Comparison of ENCODE assay signal across 8 mouse cellular contexts in the genomic region with DNA sequence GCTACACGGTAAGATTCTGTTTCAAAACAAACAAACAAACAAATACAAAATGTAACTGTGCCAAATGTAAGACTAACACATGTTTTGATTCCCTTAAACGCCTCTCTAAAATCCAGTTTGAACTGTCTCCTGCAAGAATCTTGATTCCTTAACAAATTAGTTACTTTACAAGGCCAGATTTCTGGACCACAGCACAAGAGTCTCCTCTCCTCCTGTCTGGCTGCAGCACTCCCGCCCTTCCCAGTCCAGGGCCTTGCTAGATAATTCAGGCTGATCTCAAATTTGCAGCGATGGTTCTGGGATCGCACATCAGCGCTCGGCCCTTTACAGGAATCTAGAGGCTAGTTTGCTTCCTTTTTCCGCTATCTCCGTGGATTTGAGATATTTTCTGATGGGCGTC. TPM values are rescaled to one million over a fixed set of nuclear protein-coding genes. Genes with fewer than 3 reads are reported as not detected.
DNase-seq lines count a peak whose midpoint lies in the region; ATAC-seq lines count a peak whose summit lies in the region.

No protein-coding gene starts in this region.

- H3K4me3 ChIP-seq in heart, embryonic 16.5 days (ENCODE audit: low read length): peak overlapping the region; percentile 83
- peak overlapping the region; percentile 80 for H3K4me3 ChIP-seq in hindbrain, embryonic 16.5 days (ENCODE audit: low read length)
- H3K4me3 ChIP-seq in midbrain, embryonic 14.5 days (replicated peaks; ENCODE audit: low read depth, low read length): peak overlapping the region; percentile 68

- peak overlapping the region; percentile 75 for H3K9ac ChIP-seq in heart, embryonic 16.5 days (ENCODE audit: low read length)
- peak overlapping the region; percentile 25 for H3K9ac ChIP-seq in hindbrain, embryonic 16.5 days (ENCODE audit: low read depth, low read length)
- peak overlapping the region; percentile 84 for H3K9ac ChIP-seq in midbrain, embryonic 14.5 days (replicated peaks; ENCODE audit: low read length)

- H3K4me1 ChIP-seq in heart, embryonic 16.5 days (ENCODE audit: control insufficient read depth, insufficient read depth, low read length): peaks cover 23% of the 10 kb centered on the region
- peaks cover 25% of the 10 kb centered on the region for H3K4me1 ChIP-seq in hindbrain, embryonic 16.5 days (ENCODE audit: control insufficient read depth, insufficient read depth, low read depth, low read length)
- peaks cover 23% of the 10 kb centered on the region for H3K4me1 ChIP-seq in midbrain, embryonic 14.5 days (ENCODE audit: control insufficient read depth, insufficient read depth, low read length)

- H3K27me3 ChIP-seq in heart, embryonic 16.5 days (ENCODE audit: control insufficient read depth, insufficient read depth, low read length): peaks cover 37% of the 10 kb centered on the region
- H3K27me3 ChIP-seq in hindbrain, embryonic 16.5 days (replicated peaks; ENCODE audit: control insufficient read depth, insufficient read depth, low read length): peaks cover 39% of the 10 kb centered on the region
- peaks cover 39% of the 10 kb centered on the region for H3K27me3 ChIP-seq in midbrain, embryonic 14.5 days (ENCODE audit: control insufficient read depth, insufficient read depth, low read length)

- H3K9me3 ChIP-seq in heart, embryonic 16.5 days (replicated peaks; ENCODE audit: control insufficient read depth, low read length): no peaks in the 10 kb centered on the region
- no peaks in the 10 kb centered on the region for H3K9me3 ChIP-seq in hindbrain, embryonic 16.5 days (ENCODE audit: control insufficient read depth, low read length)
- H3K9me3 ChIP-seq in midbrain, embryonic 14.5 days (ENCODE audit: control insufficient read depth, low read length): no peaks in the 10 kb centered on the region

- no peak for ATAC-seq in heart, embryonic 16.5 days (replicated peaks; ENCODE audit: extremely low read depth, insufficient read depth, low FRiP score)
- no peak for ATAC-seq in hindbrain, embryonic 16.5 days
- ATAC-seq in midbrain, embryonic 14.5 days (ENCODE audit: low FRiP score, low TSS enrichment): no peak
- no peak for ATAC-seq in erythroid progenitor cell, adult 5-6 weeks (replicated peaks; ENCODE audit: low FRiP score, poor library complexity, severe bottlenecking)
- no peak for ATAC-seq in granulocyte monocyte progenitor cell, adult 5-6 weeks (replicated peaks; ENCODE audit: poor library complexity, severe bottlenecking)

- H3K27ac ChIP-seq in heart, embryonic 16.5 days (ENCODE audit: low read length): peak overlapping the region; percentile 92
- H3K27ac ChIP-seq in hindbrain, embryonic 16.5 days (ENCODE audit: low read depth, low read length): peak overlapping the region; percentile 92
- H3K27ac ChIP-seq in midbrain, embryonic 14.5 days (replicated peaks; ENCODE audit: low read depth, low read length): peak overlapping the region; percentile 89

- DNase-seq in heart, adult 18-20 months: no peak
- peak; percentile 53 for DNase-seq in adipocyte (ENCODE audit: low spot score)
- no peak for DNase-seq in midbrain, embryonic 14.5 days
- DNase-seq in frontal cortex, postnatal 10 days (ENCODE audit: low spot score in 2 of 2): no peak

- H3K4me2 ChIP-seq in heart, embryonic 16.5 days (ENCODE audit: low read depth, low read length): peak overlapping the region; percentile 97
- peak overlapping the region; percentile 100 for H3K4me2 ChIP-seq in hindbrain, embryonic 16.5 days (ENCODE audit: low read length)
- H3K4me2 ChIP-seq in midbrain, embryonic 14.5 days (ENCODE audit: low read length): peak overlapping the region; percentile 100

- WGBS in heart, embryonic 16.5 days: 9% methylated on average over 10 of the region's 10 CpGs
- WGBS in hindbrain, embryonic 16.5 days: 5% methylated on average over 10 of the region's 10 CpGs
- WGBS in midbrain, embryonic 14.5 days: 7% methylated on average over 10 of the region's 10 CpGs

- peaks cover 5% of the 10 kb centered on the region; the same call in 1 of the 2 replicates for H3K36me3 ChIP-seq in heart, embryonic 16.5 days (ENCODE audit: control insufficient read depth, insufficient read depth)
- H3K36me3 ChIP-seq in hindbrain, embryonic 16.5 days (ENCODE audit: control insufficient read depth, insufficient read depth, low read length): peaks cover 3% of the 10 kb centered on the region
- H3K36me3 ChIP-seq in midbrain, embryonic 14.5 days (ENCODE audit: control insufficient read depth, insufficient read depth, low read length): peaks cover 10% of the 10 kb centered on the region; the same call in 1 of the 2 replicates

RNA-seq across cellular contexts. Expression of a gene that starts 0.7 kb away (rescaled TPM):
- polyA plus RNA-seq in heart, embryonic 16.5 days (2015; fragmentation: Nextera tagmentation; extraction: Ambion mirVana): 29.9 and 30.0 TPM in 2 replicates
- 10 to 100 TPM; 17.4 to 18.8 TPM for total RNA-seq in heart, adult 18-20 months (2021)
- 42.5 and 45.9 TPM in 2 replicates for polyA plus RNA-seq in hindbrain, embryonic 16.5 days (2015; fragmentation: Nextera tagmentation; extraction: Ambion mirVana)
- polyA plus RNA-seq in midbrain, embryonic 14.5 days (2014; fragmentation: Nextera tagmentation; extraction: Ambion mirVana): 43.6 and 44.4 TPM in 2 replicates
- 2.5 and 3.8 TPM in 2 replicates for total RNA-seq in erythroid progenitor cell, adult 5-6 weeks (2015; ENCODE audit: low replicate concordance)
- total RNA-seq in erythroid progenitor cell, adult 5-6 weeks (2017; ENCODE audit: low replicate concordance): 1.7 and 6.8 TPM in 2 replicates
- 26.8 and 35.8 TPM in 2 replicates for total RNA-seq in granulocyte monocyte progenitor cell, adult 5-6 weeks (2014; fragmentation: Nextera tagmentation)
- 30.5 and 32.2 TPM in 2 replicates for total RNA-seq in granulocyte monocyte progenitor cell, adult 5-6 weeks (2017)

RNA-seq across cellular contexts. Expression of a gene that starts 3.4 kb away (rescaled TPM):
- 0.21 and 0.28 TPM in 2 replicates for polyA plus RNA-seq in heart, embryonic 16.5 days (2015; fragmentation: Nextera tagmentation; extraction: Ambion mirVana)
- total RNA-seq in heart, adult 18-20 months (2021): under 1 TPM; 0.41 to 0.77 TPM
- 0.26 and 0.50 TPM in 2 replicates for polyA plus RNA-seq in hindbrain, embryonic 16.5 days (2015; fragmentation: Nextera tagmentation; extraction: Ambion mirVana)
- 0.16 and 0.43 TPM in 2 replicates for polyA plus RNA-seq in midbrain, embryonic 14.5 days (2014; fragmentation: Nextera tagmentation; extraction: Ambion mirVana)
- total RNA-seq in erythroid progenitor cell, adult 5-6 weeks (2015; ENCODE audit: low replicate concordance): 2.2 TPM in 1 of 2 replicates, not detected in the other
- total RNA-seq in erythroid progenitor cell, adult 5-6 weeks (2017; ENCODE audit: low replicate concordance): 0.26 TPM in 1 of 2 replicates, not detected in the other
- 1.5 and 12.9 TPM in 2 replicates for total RNA-seq in granulocyte monocyte progenitor cell, adult 5-6 weeks (2014; fragmentation: Nextera tagmentation)
- total RNA-seq in granulocyte monocyte progenitor cell, adult 5-6 weeks (2017): 7.4 and 8.2 TPM in 2 replicates

RNA-seq across cellular contexts. Expression of a gene that starts 5.4 kb away (rescaled TPM):
- 38.6 and 41.7 TPM in 2 replicates for polyA plus RNA-seq in heart, embryonic 16.5 days (2015; fragmentation: Nextera tagmentation; extraction: Ambion mirVana)
- 10 to 100 TPM; 17.2 to 17.9 TPM for total RNA-seq in heart, adult 18-20 months (2021)
- polyA plus RNA-seq in hindbrain, embryonic 16.5 days (2015; fragmentation: Nextera tagmentation; extraction: Ambion mirVana): 91.5 and 101 TPM in 2 replicates
- 92.9 and 100 TPM in 2 replicates for polyA plus RNA-seq in midbrain, embryonic 14.5 days (2014; fragmentation: Nextera tagmentation; extraction: Ambion mirVana)
- 36.0 and 43.6 TPM in 2 replicates for total RNA-seq in erythroid progenitor cell, adult 5-6 weeks (2015; ENCODE audit: low replicate concordance)
- total RNA-seq in erythroid progenitor cell, adult 5-6 weeks (2017; ENCODE audit: low replicate concordance): 16.8 and 26.4 TPM in 2 replicates
- total RNA-seq in granulocyte monocyte progenitor cell, adult 5-6 weeks (2014; fragmentation: Nextera tagmentation): 76.1 and 81.6 TPM in 2 replicates
- 68.2 and 82.4 TPM in 2 replicates for total RNA-seq in granulocyte monocyte progenitor cell, adult 5-6 weeks (2017)

RNA-seq across cellular contexts. Expression of a gene that starts 11.8 kb away (rescaled TPM):
- 11.5 and 13.1 TPM in 2 replicates for polyA plus RNA-seq in heart, embryonic 16.5 days (2015; fragmentation: Nextera tagmentation; extraction: Ambion mirVana)
- total RNA-seq in heart, adult 18-20 months (2021): 1 to 10 TPM; 7.2 to 8.4 TPM
- 13.8 and 13.9 TPM in 2 replicates for polyA plus RNA-seq in hindbrain, embryonic 16.5 days (2015; fragmentation: Nextera tagmentation; extraction: Ambion mirVana)
- polyA plus RNA-seq in midbrain, embryonic 14.5 days (2014; fragmentation: Nextera tagmentation; extraction: Ambion mirVana): 9.5 and 9.8 TPM in 2 replicates
- total RNA-seq in erythroid progenitor cell, adult 5-6 weeks (2015; ENCODE audit: low replicate concordance): 2.2 and 3.8 TPM in 2 replicates
- 4.5 and 9.9 TPM in 2 replicates for total RNA-seq in erythroid progenitor cell, adult 5-6 weeks (2017; ENCODE audit: low replicate concordance)
- total RNA-seq in granulocyte monocyte progenitor cell, adult 5-6 weeks (2014; fragmentation: Nextera tagmentation): 9.3 and 15.7 TPM in 2 replicates
- 12.7 and 13.7 TPM in 2 replicates for total RNA-seq in granulocyte monocyte progenitor cell, adult 5-6 weeks (2017)

RNA-seq across cellular contexts. Expression of a gene that starts 13.6 kb away (rescaled TPM):
- 22.6 and 25.7 TPM in 2 replicates for polyA plus RNA-seq in heart, embryonic 16.5 days (2015; fragmentation: Nextera tagmentation; extraction: Ambion mirVana)
- total RNA-seq in heart, adult 18-20 months (2021): 1 to 10 TPM; 2.4 to 2.6 TPM
- 17.9 and 19.0 TPM in 2 replicates for polyA plus RNA-seq in hindbrain, embryonic 16.5 days (2015; fragmentation: Nextera tagmentation; extraction: Ambion mirVana)
- polyA plus RNA-seq in midbrain, embryonic 14.5 days (2014; fragmentation: Nextera tagmentation; extraction: Ambion mirVana): 19.2 and 19.6 TPM in 2 replicates
- 5.9 and 7.9 TPM in 2 replicates for total RNA-seq in erythroid progenitor cell, adult 5-6 weeks (2015; ENCODE audit: low replicate concordance)
- 13.2 and 29.0 TPM in 2 replicates for total RNA-seq in erythroid progenitor cell, adult 5-6 weeks (2017; ENCODE audit: low replicate concordance)
- 51.8 and 62.8 TPM in 2 replicates for total RNA-seq in granulocyte monocyte progenitor cell, adult 5-6 weeks (2014; fragmentation: Nextera tagmentation)
- total RNA-seq in granulocyte monocyte progenitor cell, adult 5-6 weeks (2017): 42.9 and 63.5 TPM in 2 replicates

Comparison
In these comparisons a context has a peak if more than half of its experiments do, and no peak if none do; other contexts are left out.
1. H3K9ac ChIP-seq: peak in every context shown above with its lines; median percentile 84 in midbrain, embryonic 14.5 days; 75 in heart, embryonic 16.5 days; 25 in hindbrain, embryonic 16.5 days.